Mouse (Mus musculus): ENCODE data around the gene Otulin. TPM values are rescaled to one million over a fixed set of nuclear protein-coding genes. Genes with fewer than 3 reads are reported as not detected.

The Otulin gene
- total and polyA plus RNA-seq, 2 experiments: 29.7 to 58.0 TPM

DNA sequence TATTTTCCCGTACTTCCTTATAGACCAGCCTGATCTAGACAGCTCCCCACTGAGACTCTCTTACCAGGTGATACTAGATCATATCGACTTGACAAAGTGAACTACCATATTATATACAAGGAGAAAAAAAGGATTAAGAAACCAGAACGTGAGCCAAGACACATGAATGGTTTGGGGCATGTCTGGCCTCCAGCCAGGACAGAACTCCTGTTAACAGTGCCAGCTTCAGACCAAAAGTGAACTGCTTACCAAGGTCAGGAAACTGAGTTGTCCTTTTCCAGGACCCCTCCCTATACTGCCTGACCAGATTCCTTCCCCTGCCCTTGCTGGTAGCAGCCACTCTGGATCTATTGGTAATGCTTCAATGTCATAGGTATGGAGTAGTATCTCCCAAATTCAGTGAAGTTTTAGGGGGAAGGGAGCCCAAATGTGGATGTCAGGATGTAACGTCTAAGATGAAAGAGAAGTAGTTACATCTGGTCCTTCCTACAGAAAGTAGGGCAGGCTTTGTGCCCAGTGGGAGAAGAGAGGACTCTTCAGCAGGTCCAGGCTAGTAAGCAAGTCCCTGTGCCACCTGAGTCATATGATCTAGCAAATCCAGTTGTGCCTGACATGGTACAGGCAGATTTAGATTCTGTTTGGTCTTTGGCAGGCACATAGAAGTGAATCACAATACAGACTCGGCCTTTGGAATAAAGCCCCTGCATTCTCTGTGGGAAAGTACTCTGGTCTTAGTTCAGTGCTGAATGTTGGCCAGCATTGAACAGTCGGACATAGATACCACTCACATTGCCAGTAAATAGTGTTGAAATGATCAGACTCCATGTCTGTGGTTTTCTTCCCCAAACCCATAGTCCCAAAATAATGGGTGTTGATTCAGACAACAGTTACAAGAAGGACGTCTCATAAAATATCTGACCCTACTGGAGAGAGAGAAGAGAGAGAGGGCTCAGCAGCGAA, 3.7 kb upstream of the Otulin start:
- H3K79me2 ChIP-seq (ENCODE audit: control insufficient read depth, insufficient read depth, low read length): peaks cover 8% of the 10 kb centered on the region
- no peak overlapping the region for H3K9ac ChIP-seq (ENCODE audit: low read depth, low read length)
- H3K27me3 ChIP-seq (ENCODE audit: control insufficient read depth, insufficient read depth, low read length): no peaks in the 10 kb centered on the region
- H3K27ac ChIP-seq (replicated peaks; ENCODE audit: insufficient read depth, low read depth, low read length): 0 out of 2 replicates have a peak overlapping the region, but pooled peaks have one; percentile 4
- no peaks in the 10 kb centered on the region for H3K36me3 ChIP-seq (ENCODE audit: control insufficient read depth, insufficient read depth, low read length)
- TF ChIP-seq CTCF (IDR thresholded peaks at IDR 0.05; ENCODE audit: low read depth, low read length) (no peak), POLR2A (IDR thresholded peaks at IDR 0.05; ENCODE audit: extremely low read depth, insufficient read depth, low read length) (no peak)
- no peak overlapping the region for H3K4me3 ChIP-seq (ENCODE audit: insufficient read depth, low read depth, low read length)
- 47% methylated on average over 8 of the region's 8 CpGs for WGBS
- peaks cover 5% of the 10 kb centered on the region; the same call in 1 of the 2 replicates for H3K4me1 ChIP-seq (ENCODE audit: control insufficient read depth, insufficient read depth, low read length)
- peak; percentile 68 for DNase-seq (ENCODE audit: extremely low read depth, low read depth, low spot score)

GRCm38 (mm10) chr15:27629800-27630600, 493 bp downstream of the Otulin start:
- no peaks in the 10 kb centered on the region for H3K27me3 ChIP-seq (ENCODE audit: control insufficient read depth, insufficient read depth, low read length)
- H3K36me3 ChIP-seq (ENCODE audit: control insufficient read depth, insufficient read depth, low read length): no peaks in the 10 kb centered on the region
- H3K4me1 ChIP-seq (ENCODE audit: control insufficient read depth, insufficient read depth, low read length): peaks cover 35% of the 10 kb centered on the region
- peak overlapping the region; percentile 91 for H3K4me3 ChIP-seq (ENCODE audit: insufficient read depth, low read depth, low read length)
- H3K79me2 ChIP-seq (ENCODE audit: control insufficient read depth, insufficient read depth, low read length): peaks cover 24% of the 10 kb centered on the region
- TF ChIP-seq CTCF (IDR thresholded peaks at IDR 0.05; ENCODE audit: low read depth, low read length): no peak
- TF ChIP-seq POLR2A (IDR thresholded peaks at IDR 0.05; ENCODE audit: extremely low read depth, insufficient read depth, low read length): no peak
- peak; percentile 63 for DNase-seq (ENCODE audit: extremely low read depth, low read depth, low spot score)
- peak overlapping the region; percentile 92 for H3K27ac ChIP-seq (replicated peaks; ENCODE audit: insufficient read depth, low read depth, low read length)
- peak overlapping the region; percentile 96 for H3K9ac ChIP-seq (ENCODE audit: low read depth, low read length)
- under 1% methylated on average over 53 of the region's 53 CpGs for WGBS

- peak overlapping the region; percentile 80 for H3K27ac ChIP-seq (replicated peaks; ENCODE audit: insufficient read depth, low read depth, low read length)
- no peaks in the 10 kb centered on the region for H3K27me3 ChIP-seq (ENCODE audit: control insufficient read depth, insufficient read depth, low read length)
- no peak for TF ChIP-seq POLR2A (IDR thresholded peaks at IDR 0.05; ENCODE audit: extremely low read depth, insufficient read depth, low read length)
- no peak for TF ChIP-seq CTCF (IDR thresholded peaks at IDR 0.05; ENCODE audit: low read depth, low read length)
- H3K79me2 ChIP-seq (ENCODE audit: control insufficient read depth, insufficient read depth, low read length): peaks cover 30% of the 10 kb centered on the region
- peak; percentile 40 for DNase-seq (ENCODE audit: extremely low read depth, low read depth, low spot score)
- WGBS: 39% methylated on average over 4 of the region's 4 CpGs
- peaks cover 38% of the 10 kb centered on the region for H3K4me1 ChIP-seq (ENCODE audit: control insufficient read depth, insufficient read depth, low read length)
- H3K36me3 ChIP-seq (ENCODE audit: control insufficient read depth, insufficient read depth, low read length): peaks cover 4% of the 10 kb centered on the region
- H3K9ac ChIP-seq (ENCODE audit: low read depth, low read length): peak overlapping the region; percentile 77
- peak overlapping the region; percentile 57 for H3K4me3 ChIP-seq (ENCODE audit: insufficient read depth, low read depth, low read length)
Observed at GRCm38 (mm10) chr15:27629046-27629445, 1.4 kb downstream of the Otulin start.

DNA sequence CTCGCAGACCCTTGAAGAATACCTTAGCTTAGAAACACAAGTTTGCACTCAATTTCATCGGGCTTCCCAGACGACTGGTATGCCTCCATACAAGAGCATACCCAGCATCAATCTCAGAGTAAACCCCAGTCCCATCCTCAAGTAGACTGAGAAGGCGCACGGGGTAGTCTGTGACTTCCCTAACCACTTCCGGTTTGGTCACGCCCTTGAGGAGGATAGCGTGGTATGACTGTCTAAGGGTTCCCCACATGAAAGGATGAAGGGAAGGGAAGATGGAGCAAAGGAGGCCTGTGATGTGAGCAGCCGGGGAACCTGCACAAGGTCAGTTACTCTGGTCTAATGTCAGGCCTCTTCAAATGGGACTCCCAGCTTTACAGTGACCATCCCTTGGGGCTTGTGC, 2.7 kb downstream of the Otulin start:
- 78% methylated on average over 9 of the region's 9 CpGs for WGBS
- Histone ChIP-seq H3K27ac (replicated peaks; ENCODE audit: insufficient read depth, low read depth, low read length) (peak overlapping the region; percentile 97), H3K27me3 (ENCODE audit: control insufficient read depth, insufficient read depth, low read length) (no peaks in the 10 kb centered on the region), H3K4me1 (ENCODE audit: control insufficient read depth, insufficient read depth, low read length) (peaks cover 41% of the 10 kb centered on the region), H3K9ac (ENCODE audit: low read depth, low read length) (peak overlapping the region; percentile 63), H3K79me2 (ENCODE audit: control insufficient read depth, insufficient read depth, low read length) (peaks cover 34% of the 10 kb centered on the region), H3K4me3 (ENCODE audit: insufficient read depth, low read depth, low read length) (no peak overlapping the region; the same call in 1 of the 2 replicates), H3K36me3 (ENCODE audit: control insufficient read depth, insufficient read depth, low read length) (peaks cover 9% of the 10 kb centered on the region)
- TF ChIP-seq CTCF (IDR thresholded peaks at IDR 0.05; ENCODE audit: low read depth, low read length) (no peak), POLR2A (IDR thresholded peaks at IDR 0.05; ENCODE audit: extremely low read depth, insufficient read depth, low read length) (no peak)
- DNase-seq (ENCODE audit: extremely low read depth, low read depth, low spot score): no peak

- Histone ChIP-seq H3K36me3 (ENCODE audit: control insufficient read depth, insufficient read depth, low read length) (peaks cover 16% of the 10 kb centered on the region), H3K4me3 (ENCODE audit: insufficient read depth, low read depth, low read length) (no peak overlapping the region), H3K27ac (replicated peaks; ENCODE audit: insufficient read depth, low read depth, low read length) (peak overlapping the region; percentile 83), H3K9ac (ENCODE audit: low read depth, low read length) (peak overlapping the region; percentile 23; the same call in 1 of the 2 replicates), H3K79me2 (ENCODE audit: control insufficient read depth, insufficient read depth, low read length) (peaks cover 42% of the 10 kb centered on the region), H3K27me3 (ENCODE audit: control insufficient read depth, insufficient read depth, low read length) (no peaks in the 10 kb centered on the region), H3K4me1 (ENCODE audit: control insufficient read depth, insufficient read depth, low read length) (peaks cover 46% of the 10 kb centered on the region)
- TF ChIP-seq CTCF (IDR thresholded peaks at IDR 0.05; ENCODE audit: low read depth, low read length): no peak
- no peak for TF ChIP-seq POLR2A (IDR thresholded peaks at IDR 0.05; ENCODE audit: extremely low read depth, insufficient read depth, low read length)
- DNase-seq (ENCODE audit: extremely low read depth, low read depth, low spot score): peak; percentile 92
- 24% methylated on average over 1 of the region's 1 CpGs for WGBS
Observed at GRCm38 (mm10) chr15:27626314-27626713, 4.2 kb downstream of the Otulin start.

Data from liver, adult 2 months (tissue).